Mouse (Mus musculus) liver, embryonic 13.5 days (tissue): ENCODE measurements around the gene Prkce. TPM values are rescaled to one million over a fixed set of nuclear protein-coding genes. Genes with fewer than 3 reads are reported as not detected.

Experiments
- ATAC-seq: fragments of 200-750 bp; cut with Nextera tagmentation; 2 replicates; pipeline ENCODE4 v1.8.0; 2017; ENCODE audit warnings: low read depth, mild to moderate bottlenecking, moderate number of reproducible peaks, moderate library complexity
- DNase-seq: peaks from one replicate; pipeline ENCODE4 v3.0.0; 2022
- H3K27ac ChIP-seq: fragments of 300-500 bp; sonication (generic); 2 replicates; pipeline ENCODE4 v1.5.1; 2015; ENCODE audit warnings: moderate library complexity, mild to moderate bottlenecking, inconsistent platforms
- H3K27me3 ChIP-seq: fragments of 300-500 bp; sonication (generic); 2 replicates; pipeline ENCODE4 v1.6.1; 2015; ENCODE audit warnings: mild to moderate bottlenecking, inconsistent platforms
- H3K36me3 ChIP-seq: fragments of 300-500 bp; sonication (generic); 2 replicates; pipeline ENCODE4 v1.6.1; 2015; ENCODE audit warnings: mild to moderate bottlenecking, inconsistent platforms
- H3K4me1 ChIP-seq: fragments of 300-500 bp; sonication (generic); replicated peaks from 2 replicates; pipeline ENCODE4 v1.6.1; 2015; ENCODE audit warnings: inconsistent platforms
- H3K4me2 ChIP-seq: fragments of 300-500 bp; sonication (generic); 2 replicates; pipeline ENCODE4 v1.6.1; 2015; ENCODE audit warnings: inconsistent platforms, mild to moderate bottlenecking, moderate library complexity
- H3K4me3 ChIP-seq: fragments of 300-500 bp; sonication (generic); replicated peaks from 2 replicates; pipeline ENCODE4 v1.5.1; 2015; ENCODE audit warnings: mild to moderate bottlenecking, inconsistent platforms
- H3K9ac ChIP-seq: fragments of 300-500 bp; sonication (generic); 2 replicates; pipeline ENCODE4 v1.6.1; 2015; ENCODE audit warnings: mild to moderate bottlenecking, inconsistent platforms
- H3K9me3 ChIP-seq: fragments of 300-500 bp; sonication (generic); replicated peaks from 2 replicates; pipeline ENCODE4 v1.6.1; 2016; ENCODE audit warnings: inconsistent platforms
- WGBS: fragments of 180-500 bp; shearing (Covaris S2); methylation state at CpG from one replicate; pipeline ENCODE4 v1.1.7; 2015; ENCODE audit not compliant: insufficient replicate concordance; 5-methylcytosine and 5-hydroxymethylcytosine counted together
- polyA plus RNA-seq: library from polyadenylated mRNA; unstranded; fragments of >200 nt; fragmentation: Nextera tagmentation; extraction: Ambion mirVana; gene quantifications from 2 replicates; pipeline ENCODE4 v1.2.1, GENCODE M21; 2015

Gene Prkce
- polyA plus RNA-seq, 1 experiment from 2014 or later = 0.90 TPM

GRCm38 (mm10) chr17:86267126-86267760 lies 99.7 kb downstream of the Prkce start:
- Histone ChIP-seq H3K36me3 (no peaks in the 10 kb centered on the region), H3K4me2 (no peak overlapping the region), H3K4me3 (no peak overlapping the region), H3K27me3 (no peaks in the 10 kb centered on the region), H3K4me1 (no peaks in the 10 kb centered on the region), H3K9me3 (no peaks in the 10 kb centered on the region), H3K9ac (no peak overlapping the region), H3K27ac (no peak overlapping the region)
- DNase-seq (no peak), ATAC-seq (no peak)
- 48% methylated on average over 6 of the region's 6 CpGs for WGBS

GRCm38 (mm10) chr17:86269639-86270038 lies 102.1 kb downstream of the Prkce start:
- H3K9me3 ChIP-seq = no peaks in the 10 kb centered on the region
- H3K4me2 ChIP-seq = no peak overlapping the region
- no peaks in the 10 kb centered on the region for H3K27me3 ChIP-seq
- H3K4me1 ChIP-seq = no peaks in the 10 kb centered on the region
- H3K4me3 ChIP-seq = no peak overlapping the region
- no peak overlapping the region for H3K9ac ChIP-seq
- no peak for ATAC-seq
- no peak for DNase-seq
- no peak overlapping the region for H3K27ac ChIP-seq
- 80% methylated on average over 8 of the region's 8 CpGs for WGBS
- no peaks in the 10 kb centered on the region for H3K36me3 ChIP-seq

GRCm38 (mm10) chr17:86270523-86270922 lies 102.9 kb downstream of the Prkce start:
- H3K4me2 ChIP-seq = no peak overlapping the region
- no peaks in the 10 kb centered on the region for H3K9me3 ChIP-seq
- no peaks in the 10 kb centered on the region for H3K36me3 ChIP-seq
- WGBS = 79% methylated on average over 13 of the region's 13 CpGs
- H3K9ac ChIP-seq = no peak overlapping the region
- H3K27ac ChIP-seq = no peak overlapping the region
- no peaks in the 10 kb centered on the region for H3K27me3 ChIP-seq
- H3K4me3 ChIP-seq = no peak overlapping the region
- H3K4me1 ChIP-seq = no peaks in the 10 kb centered on the region
- ATAC-seq = no peak
- DNase-seq = no peak

GRCm38 (mm10) chr17:86271277-86271676 lies 103.7 kb downstream of the Prkce start:
- no peaks in the 10 kb centered on the region for H3K27me3 ChIP-seq
- no peaks in the 10 kb centered on the region for H3K36me3 ChIP-seq
- H3K9me3 ChIP-seq = no peaks in the 10 kb centered on the region
- ATAC-seq (no peak), DNase-seq (no peak)
- H3K9ac ChIP-seq = no peak overlapping the region
- no peak overlapping the region for H3K27ac ChIP-seq
- H3K4me1 ChIP-seq = no peaks in the 10 kb centered on the region
- no peak overlapping the region for H3K4me3 ChIP-seq
- no peak overlapping the region for H3K4me2 ChIP-seq
- WGBS = 25% methylated on average over 4 of the region's 4 CpGs

GRCm38 (mm10) chr17:86272961-86273360 lies 105.4 kb downstream of the Prkce start:
- WGBS = 46% methylated on average over 6 of the region's 6 CpGs
- H3K36me3 ChIP-seq = no peaks in the 10 kb centered on the region
- no peak overlapping the region for H3K4me2 ChIP-seq
- ATAC-seq (no peak), DNase-seq (no peak)
- no peak overlapping the region for H3K9ac ChIP-seq
- H3K27me3 ChIP-seq = no peaks in the 10 kb centered on the region
- H3K4me3 ChIP-seq = no peak overlapping the region
- no peak overlapping the region for H3K27ac ChIP-seq
- H3K4me1 ChIP-seq = no peaks in the 10 kb centered on the region
- H3K9me3 ChIP-seq = no peaks in the 10 kb centered on the region

- no peak for DNase-seq
- H3K4me2 ChIP-seq = no peak overlapping the region
- H3K27me3 ChIP-seq = no peaks in the 10 kb centered on the region
- H3K36me3 ChIP-seq = no peaks in the 10 kb centered on the region
- no peak overlapping the region for H3K4me3 ChIP-seq
- ATAC-seq = no peak
- H3K9me3 ChIP-seq = no peaks in the 10 kb centered on the region
- 74% methylated on average over 9 of the region's 9 CpGs for WGBS
- peaks cover 4% of the 10 kb centered on the region; the same call in 1 of the 2 replicates for H3K4me1 ChIP-seq
- H3K9ac ChIP-seq = no peak overlapping the region
- no peak overlapping the region for H3K27ac ChIP-seq
Measured at GRCm38 (mm10) chr17:86273566-86274349, 106.2 kb downstream of the Prkce start.

- H3K9ac ChIP-seq = no peak overlapping the region
- DNase-seq (no peak), ATAC-seq (no peak)
- no peaks in the 10 kb centered on the region for H3K9me3 ChIP-seq
- no peak overlapping the region for H3K4me2 ChIP-seq
- no peak overlapping the region for H3K4me3 ChIP-seq
- WGBS = 59% methylated on average over 7 of the region's 7 CpGs
- H3K4me1 ChIP-seq = peaks cover 4% of the 10 kb centered on the region; the same call in 1 of the 2 replicates
- H3K27ac ChIP-seq = no peak overlapping the region
- H3K36me3 ChIP-seq = no peaks in the 10 kb centered on the region
- H3K27me3 ChIP-seq = no peaks in the 10 kb centered on the region
Measured at GRCm38 (mm10) chr17:86274350-86274744, 106.8 kb downstream of the Prkce start.

GRCm38 (mm10) chr17:86276381-86276780 lies 108.8 kb downstream of the Prkce start:
- ATAC-seq (no peak), DNase-seq (no peak)
- Histone ChIP-seq H3K4me1 (peaks cover 12% of the 10 kb centered on the region; the same call in 1 of the 2 replicates), H3K36me3 (no peaks in the 10 kb centered on the region), H3K9ac (no peak overlapping the region), H3K27me3 (no peaks in the 10 kb centered on the region), H3K4me3 (no peak overlapping the region), H3K27ac (no peak overlapping the region), H3K4me2 (no peak overlapping the region), H3K9me3 (no peaks in the 10 kb centered on the region)
- WGBS = 65% methylated on average over 4 of the region's 4 CpGs

GRCm38 (mm10) chr17:86277032-86277798 lies 109.6 kb downstream of the Prkce start:
- WGBS = 51% methylated on average over 8 of the region's 8 CpGs

GRCm38 (mm10) chr17:86277999-86278526 lies 110.5 kb downstream of the Prkce start:
- ATAC-seq (no peak), DNase-seq (no peak)
- no peak overlapping the region for H3K4me3 ChIP-seq
- no peak overlapping the region for H3K9ac ChIP-seq
- peaks cover 12% of the 10 kb centered on the region; the same call in 1 of the 2 replicates for H3K4me1 ChIP-seq
- no peaks in the 10 kb centered on the region for H3K36me3 ChIP-seq
- H3K27ac ChIP-seq = no peak overlapping the region
- no peaks in the 10 kb centered on the region for H3K27me3 ChIP-seq
- H3K9me3 ChIP-seq = no peaks in the 10 kb centered on the region
- 23% methylated on average over 5 of the region's 5 CpGs for WGBS
- H3K4me2 ChIP-seq = no peak overlapping the region

More at GRCm38 (mm10) chr17:86277032-86277798, 109.6 kb downstream of the Prkce start:
- Histone ChIP-seq H3K36me3 (no peaks in the 10 kb centered on the region), H3K9me3 (no peaks in the 10 kb centered on the region), H3K4me2 (no peak overlapping the region), H3K9ac (no peak overlapping the region), H3K4me3 (no peak overlapping the region), H3K4me1 (peaks cover 12% of the 10 kb centered on the region; the same call in 1 of the 2 replicates), H3K27me3 (no peaks in the 10 kb centered on the region), H3K27ac (no peak overlapping the region)
- ATAC-seq (no peak), DNase-seq (no peak)

GRCm38 (mm10) chr17:86279751-86280150 lies 112.2 kb downstream of the Prkce start:
- no peak overlapping the region for H3K9ac ChIP-seq
- DNase-seq (no peak), ATAC-seq (no peak)
- no peak overlapping the region for H3K4me3 ChIP-seq
- 52% methylated on average over 10 of the region's 10 CpGs for WGBS
- no peak overlapping the region for H3K4me2 ChIP-seq
- H3K27ac ChIP-seq = no peak overlapping the region
- peaks cover 16% of the 10 kb centered on the region; the same call in 1 of the 2 replicates for H3K4me1 ChIP-seq
- H3K36me3 ChIP-seq = no peaks in the 10 kb centered on the region
- H3K27me3 ChIP-seq = no peaks in the 10 kb centered on the region
- H3K9me3 ChIP-seq = no peaks in the 10 kb centered on the region
